Mouse (Mus musculus): ENCODE data around the gene Fubp3.

- TF ChIP-seq CTCF (conservative IDR thresholded peaks at IDR 0.05; ENCODE audit: low read length) = no peak
- no peak for TF ChIP-seq POU5F1 (IDR thresholded peaks at IDR 0.05; ENCODE audit: borderline replicate concordance, low read length)
Observed at GRCm38 (mm10) chr2:31635281-31636137, 63.1 kb downstream of the Fubp3 start.
